Mouse (Mus musculus): ENCODE results near the gene Ybx3. TPM values are rescaled to one million over a fixed set of nuclear protein-coding genes. Genes with fewer than 3 reads are reported as not detected.

Ybx3 gene
- polyA plus RNA-seq, 1 experiment from 2014 or later: 44.7 TPM

DNA sequence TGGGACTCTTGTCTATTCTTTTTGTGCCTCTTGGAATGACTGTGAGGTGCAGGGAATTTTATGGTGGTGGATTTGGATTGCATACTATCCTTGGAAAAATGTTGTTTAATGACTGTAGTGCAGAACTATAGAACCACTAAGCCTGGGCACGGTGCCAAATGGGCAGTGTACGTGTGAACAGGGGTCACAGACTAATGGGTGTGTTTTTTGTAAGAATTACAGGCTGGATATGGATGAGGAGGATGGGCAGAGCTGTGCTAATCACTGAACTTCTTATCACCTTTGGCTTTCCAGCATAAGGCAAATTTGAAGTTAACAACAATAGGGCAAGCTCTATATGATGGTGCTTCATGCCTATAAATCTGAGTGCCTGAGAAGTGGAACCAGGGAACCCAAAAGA, 14.8 kb upstream of the Ybx3 start:
- H3K4me1 ChIP-seq: no peaks in the 10 kb centered on the region
- no peaks in the 10 kb centered on the region for H3K9me3 ChIP-seq
- WGBS: 80% methylated on average over 2 of the region's 2 CpGs
- H3K27ac ChIP-seq (replicated peaks): no peak overlapping the region
- H3K4me3 ChIP-seq: no peak overlapping the region
- no peak for DNase-seq (ENCODE audit: low spot score)
- H3K27me3 ChIP-seq (replicated peaks; ENCODE audit: low read depth, poor library complexity, severe bottlenecking): no peaks in the 10 kb centered on the region
- H3K36me3 ChIP-seq (replicated peaks): no peaks in the 10 kb centered on the region

GRCm38 (mm10) chr6:131402606-131403005, 14.3 kb upstream of the Ybx3 start:
- no peaks in the 10 kb centered on the region for H3K4me1 ChIP-seq
- no peak overlapping the region for H3K27ac ChIP-seq (replicated peaks)
- H3K9me3 ChIP-seq: no peaks in the 10 kb centered on the region
- no peaks in the 10 kb centered on the region for H3K36me3 ChIP-seq (replicated peaks)
- H3K4me3 ChIP-seq: no peak overlapping the region
- no peaks in the 10 kb centered on the region for H3K27me3 ChIP-seq (replicated peaks; ENCODE audit: low read depth, poor library complexity, severe bottlenecking)
- no peak for DNase-seq (ENCODE audit: low spot score)

GRCm38 (mm10) chr6:131401259-131401658, 13.0 kb upstream of the Ybx3 start:
- no peak overlapping the region for H3K4me3 ChIP-seq
- no peaks in the 10 kb centered on the region for H3K36me3 ChIP-seq (replicated peaks)
- H3K27ac ChIP-seq (replicated peaks): no peak overlapping the region
- no peaks in the 10 kb centered on the region for H3K9me3 ChIP-seq
- H3K27me3 ChIP-seq (replicated peaks; ENCODE audit: low read depth, poor library complexity, severe bottlenecking): no peaks in the 10 kb centered on the region
- WGBS: 86% methylated on average over 2 of the region's 2 CpGs
- DNase-seq (ENCODE audit: low spot score): no peak
- no peaks in the 10 kb centered on the region for H3K4me1 ChIP-seq

GRCm38 (mm10) chr6:131396650-131397049, 8.4 kb upstream of the Ybx3 start:
- Histone ChIP-seq H3K36me3 (replicated peaks) (no peaks in the 10 kb centered on the region), H3K9me3 (no peaks in the 10 kb centered on the region), H3K27ac (replicated peaks) (no peak overlapping the region), H3K4me3 (no peak overlapping the region), H3K4me1 (no peaks in the 10 kb centered on the region), H3K27me3 (replicated peaks; ENCODE audit: low read depth, poor library complexity, severe bottlenecking) (no peaks in the 10 kb centered on the region)
- 71% methylated on average over 1 of the region's 1 CpGs for WGBS
- DNase-seq (ENCODE audit: low spot score): no peak

- no peak overlapping the region for H3K27ac ChIP-seq (replicated peaks)
- DNase-seq (ENCODE audit: low spot score): no peak
- H3K4me1 ChIP-seq: no peaks in the 10 kb centered on the region
- no peaks in the 10 kb centered on the region for H3K36me3 ChIP-seq (replicated peaks)
- no peaks in the 10 kb centered on the region for H3K9me3 ChIP-seq
- H3K27me3 ChIP-seq (replicated peaks; ENCODE audit: low read depth, poor library complexity, severe bottlenecking): peaks cover 8% of the 10 kb centered on the region; the same call in 1 of the 2 replicates
- no peak overlapping the region for H3K4me3 ChIP-seq
- 79% methylated on average over 4 of the region's 4 CpGs for WGBS
Observed at GRCm38 (mm10) chr6:131393873-131394660, 5.8 kb upstream of the Ybx3 start.

GRCm38 (mm10) chr6:131387221-131388039, 846 bp downstream of the Ybx3 start:
- Histone ChIP-seq H3K4me1 (peaks cover 39% of the 10 kb centered on the region), H3K4me3 (peak overlapping the region; percentile 83), H3K9me3 (no peaks in the 10 kb centered on the region), H3K27me3 (replicated peaks; ENCODE audit: low read depth, poor library complexity, severe bottlenecking) (peaks cover 8% of the 10 kb centered on the region; the same call in 1 of the 2 replicates), H3K27ac (replicated peaks) (peak overlapping the region; percentile 94), H3K36me3 (replicated peaks) (no peaks in the 10 kb centered on the region; the same call in 1 of the 2 replicates)
- under 1% methylated on average over 43 of the region's 43 CpGs for WGBS
- DNase-seq (ENCODE audit: low spot score): peak; percentile 68

DNA sequence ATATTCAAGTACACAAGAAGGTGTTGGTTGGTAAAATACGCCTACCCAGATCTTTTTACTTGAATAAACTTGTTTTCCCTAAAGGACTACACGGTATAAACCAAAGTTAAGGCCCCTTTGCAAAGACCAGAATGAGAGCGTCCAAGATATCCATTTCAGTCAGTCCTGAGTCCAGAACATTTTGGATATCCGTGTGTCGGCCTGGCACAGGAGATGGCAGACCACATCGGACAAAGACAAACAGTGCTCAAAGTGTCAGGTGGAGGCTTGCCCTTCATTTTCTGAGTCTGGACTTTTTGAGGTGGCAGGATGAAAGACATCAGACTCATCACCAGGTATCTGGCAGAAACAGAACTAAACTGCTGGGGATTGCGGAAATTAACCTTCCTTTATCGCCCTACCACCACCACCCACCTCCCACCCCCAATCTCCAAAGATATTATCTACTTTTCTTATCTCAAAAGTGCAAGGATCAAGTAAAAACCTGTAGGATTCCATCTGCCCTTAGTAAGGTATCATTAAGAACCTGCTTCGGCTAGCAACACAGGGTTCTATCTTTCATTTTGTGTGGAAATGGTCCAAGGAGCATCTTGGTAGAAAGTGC, 1.8 kb downstream of the Ybx3 start:
- Histone ChIP-seq H3K4me3 (peak overlapping the region; percentile 83), H3K9me3 (no peaks in the 10 kb centered on the region), H3K36me3 (replicated peaks) (peaks cover 5% of the 10 kb centered on the region), H3K27me3 (replicated peaks; ENCODE audit: low read depth, poor library complexity, severe bottlenecking) (peaks cover 8% of the 10 kb centered on the region; the same call in 1 of the 2 replicates), H3K4me1 (peaks cover 44% of the 10 kb centered on the region), H3K27ac (replicated peaks) (no peak overlapping the region)
- no peak for DNase-seq (ENCODE audit: low spot score)
- WGBS: 48% methylated on average over 9 of the region's 9 CpGs

GRCm38 (mm10) chr6:131385469-131385868, 2.8 kb downstream of the Ybx3 start:
- peaks cover 8% of the 10 kb centered on the region; the same call in 1 of the 2 replicates for H3K27me3 ChIP-seq (replicated peaks; ENCODE audit: low read depth, poor library complexity, severe bottlenecking)
- H3K4me1 ChIP-seq: peaks cover 44% of the 10 kb centered on the region
- no peak overlapping the region for H3K27ac ChIP-seq (replicated peaks)
- H3K9me3 ChIP-seq: no peaks in the 10 kb centered on the region
- no peak for DNase-seq (ENCODE audit: low spot score)
- WGBS: 88% methylated on average over 1 of the region's 1 CpGs
- no peak overlapping the region for H3K4me3 ChIP-seq
- H3K36me3 ChIP-seq (replicated peaks): peaks cover 15% of the 10 kb centered on the region

DNA sequence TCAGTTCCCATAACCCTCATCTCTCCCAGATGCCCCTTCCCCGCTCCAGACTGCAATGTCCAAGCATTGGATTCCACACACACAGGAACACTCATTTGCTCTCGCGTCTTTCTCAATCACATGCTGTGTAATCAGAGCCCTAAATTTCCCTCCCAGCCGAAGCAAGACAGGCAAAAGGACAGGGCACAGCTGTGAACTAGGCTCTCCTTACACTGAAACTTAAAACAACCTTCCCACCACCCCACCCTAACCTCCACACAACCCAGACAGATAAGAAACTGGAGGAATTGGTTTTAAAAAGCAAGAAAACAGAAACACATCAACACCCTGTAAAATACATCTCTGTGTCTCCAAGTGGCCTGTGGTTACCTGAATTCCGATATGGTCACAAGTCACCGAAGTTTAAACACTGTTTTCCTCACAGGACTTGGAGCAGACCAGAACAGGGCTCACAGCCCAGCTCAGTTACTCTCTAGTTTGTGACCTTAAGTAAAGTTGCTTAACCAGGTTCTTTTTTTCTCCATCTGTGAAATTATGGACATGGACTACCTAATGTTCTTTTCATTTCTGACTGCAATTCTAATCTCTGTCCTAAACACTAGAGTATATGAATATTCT, 4.5 kb downstream of the Ybx3 start:
- H3K27me3 ChIP-seq (replicated peaks; ENCODE audit: low read depth, poor library complexity, severe bottlenecking): no peaks in the 10 kb centered on the region
- H3K9me3 ChIP-seq: no peaks in the 10 kb centered on the region
- no peak overlapping the region for H3K4me3 ChIP-seq
- peak; percentile 14 for DNase-seq (ENCODE audit: low spot score)
- 51% methylated on average over 6 of the region's 6 CpGs for WGBS
- no peak overlapping the region for H3K27ac ChIP-seq (replicated peaks)
- peaks cover 32% of the 10 kb centered on the region for H3K36me3 ChIP-seq (replicated peaks)
- peaks cover 43% of the 10 kb centered on the region for H3K4me1 ChIP-seq

DNA sequence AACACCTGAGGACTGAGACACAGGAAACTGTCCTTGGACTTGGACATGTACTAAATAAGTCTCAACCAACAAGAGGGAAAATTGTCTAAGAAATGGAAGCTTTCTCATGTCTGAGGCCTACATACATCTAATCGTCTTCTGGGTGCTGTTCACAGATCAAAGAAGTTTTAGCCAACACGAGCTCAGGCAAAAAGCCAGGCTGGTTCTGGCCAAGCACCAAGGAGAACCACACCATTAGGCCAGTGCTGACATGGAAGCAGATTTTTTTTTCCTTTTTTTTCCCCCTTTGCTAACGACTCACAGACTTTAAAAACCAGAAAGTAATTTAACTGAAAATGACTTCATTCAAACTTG, 5.3 kb downstream of the Ybx3 start:
- no peak overlapping the region for H3K4me3 ChIP-seq
- 74% methylated on average over 3 of the region's 3 CpGs for WGBS
- no peak overlapping the region for H3K27ac ChIP-seq (replicated peaks)
- no peak for DNase-seq (ENCODE audit: low spot score)
- no peaks in the 10 kb centered on the region for H3K27me3 ChIP-seq (replicated peaks; ENCODE audit: low read depth, poor library complexity, severe bottlenecking)
- no peaks in the 10 kb centered on the region for H3K9me3 ChIP-seq
- peaks cover 40% of the 10 kb centered on the region for H3K36me3 ChIP-seq (replicated peaks)
- peaks cover 41% of the 10 kb centered on the region for H3K4me1 ChIP-seq

DNA sequence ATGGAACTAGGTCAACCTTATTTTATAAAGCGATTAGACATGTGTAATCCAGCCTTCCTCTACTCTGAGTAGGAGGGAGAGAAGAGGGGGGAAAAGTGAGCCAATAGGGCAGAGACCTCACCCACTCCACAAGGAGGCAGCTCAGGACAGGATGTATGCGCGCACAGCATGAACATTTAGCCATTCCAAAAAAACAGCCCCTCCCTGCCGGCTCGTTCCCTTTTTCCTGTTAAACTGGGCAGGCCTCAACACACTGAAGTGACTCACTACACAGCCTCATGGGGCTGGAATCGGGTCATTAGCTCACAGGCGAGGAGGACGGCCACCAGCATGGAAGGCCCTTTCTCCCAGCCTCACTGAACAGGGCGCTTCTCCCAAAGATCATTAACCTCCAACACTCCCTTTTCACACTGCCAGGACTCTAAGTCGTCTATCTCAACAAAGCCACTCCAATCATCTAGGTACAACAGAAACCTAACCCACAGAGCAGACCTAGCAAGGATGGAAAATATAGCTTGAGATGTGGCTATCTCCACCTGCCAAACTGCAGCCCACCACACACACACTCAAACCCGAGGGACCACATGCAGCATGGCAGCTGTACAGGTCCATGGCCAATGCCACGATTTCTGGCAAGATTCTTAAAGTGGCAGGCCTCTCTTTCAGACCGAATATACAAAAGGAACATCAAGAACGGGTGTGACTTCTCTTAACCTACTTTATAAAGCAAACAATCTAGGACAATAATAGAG, 5.9 kb downstream of the Ybx3 start:
- no peaks in the 10 kb centered on the region for H3K27me3 ChIP-seq (replicated peaks; ENCODE audit: low read depth, poor library complexity, severe bottlenecking)
- WGBS: 63% methylated on average over 14 of the region's 14 CpGs
- H3K27ac ChIP-seq (replicated peaks): no peak overlapping the region
- DNase-seq (ENCODE audit: low spot score): no peak
- H3K9me3 ChIP-seq: no peaks in the 10 kb centered on the region
- peaks cover 41% of the 10 kb centered on the region for H3K4me1 ChIP-seq
- H3K36me3 ChIP-seq (replicated peaks): peaks cover 46% of the 10 kb centered on the region
- H3K4me3 ChIP-seq: no peak overlapping the region

Data from embryonic facial prominence, embryonic 10.5 days (tissue).